Mouse (Mus musculus) erythroblast, embryonic 14.5 days (primary cell): ENCODE results near the gene D730048I06Rik. TPM values are rescaled to one million over a fixed set of nuclear protein-coding genes. Genes with fewer than 3 reads are reported as not detected.
"Not testable (repeated sequence)": the region's sequence is repeated elsewhere in the genome, so short reads cannot be mapped to it uniquely, and the experiment has no call there.

ENCODE experiments used
- H3K27me3 ChIP-seq: 2 replicates; pipeline ENCODE4 v1.6.1; 2012; ENCODE audit warnings: inconsistent platforms; ENCODE audit not compliant: control insufficient read depth
- H3K36me3 ChIP-seq: 2 replicates; pipeline ENCODE4 v1.6.1; 2012; ENCODE audit warnings: mild to moderate bottlenecking, inconsistent platforms; ENCODE audit not compliant: control insufficient read depth
- H3K4me1 ChIP-seq: 2 replicates; pipeline ENCODE4 v1.6.1; 2012; ENCODE audit warnings: inconsistent platforms; ENCODE audit not compliant: control insufficient read depth
- H3K4me3 ChIP-seq: replicated peaks from 2 replicates; pipeline ENCODE3; 2012; ENCODE audit warnings: moderate library complexity, mild to moderate bottlenecking, inconsistent platforms
- H3K9me3 ChIP-seq: 2 replicates; pipeline ENCODE4 v1.6.1; 2012; ENCODE audit warnings: low read length, inconsistent platforms, mixed read lengths; ENCODE audit not compliant: control insufficient read depth
- GATA1 ChIP-seq: IDR thresholded peaks from 2 replicates; pipeline ENCODE4 v1.6.1; 2012; ENCODE audit warnings: low read length, inconsistent platforms, mixed read lengths
- TAL1 ChIP-seq: IDR thresholded peaks from 3 replicates; pipeline ENCODE4 v1.6.1; 2012; ENCODE audit warnings: low read length, inconsistent platforms, mixed read lengths
- polyA plus RNA-seq: library from polyadenylated mRNA; stranded (reverse); fragments of >175 nt; gene quantifications from 2 replicates; pipeline ENCODE4 v1.2.3, GENCODE M21; 2012

D730048I06Rik gene
- not detected in 2 replicates for polyA plus RNA-seq

GRCm38 (mm10) chr9:35790001-35790400 lies at the start of gene D730048I06Rik, which contains the start of gene Gm27235:
Gene D730048I06Rik (minus strand): TSS chr9:35790112.
Gene Gm27235 (minus strand): TSS chr9:35790101.
- H3K9me3 ChIP-seq: no peaks in the 10 kb centered on the region; the same call in 1 of the 2 replicates
- no peak within 1 kb of the TSS for H3K4me3 ChIP-seq
- no peaks in the 10 kb centered on the region for H3K27me3 ChIP-seq
- no peak for TF ChIP-seq TAL1
- TF ChIP-seq GATA1: no peak
- H3K36me3 ChIP-seq: no peaks in the 10 kb centered on the region
- no peaks in the 10 kb centered on the region for H3K4me1 ChIP-seq

- H3K4me1 ChIP-seq, H3K4me3 ChIP-seq, H3K36me3 ChIP-seq, H3K27me3 ChIP-seq: not testable (repeated sequence)
- peaks cover 13% of the 10 kb centered on the region for H3K9me3 ChIP-seq
Observed at GRCm38 (mm10) chr9:35817881-35818280, 28.0 kb upstream of the D730048I06Rik start.

- TF ChIP-seq TAL1: no peak
- no peak for TF ChIP-seq GATA1
- no peak overlapping the region for H3K4me3 ChIP-seq
- H3K4me1 ChIP-seq: no peaks in the 10 kb centered on the region
- H3K9me3 ChIP-seq: peaks cover 2% of the 10 kb centered on the region; the same call in 1 of the 2 replicates
- no peaks in the 10 kb centered on the region for H3K27me3 ChIP-seq
- no peaks in the 10 kb centered on the region for H3K36me3 ChIP-seq
Observed at GRCm38 (mm10) chr9:35798146-35798545, 8.2 kb upstream of the D730048I06Rik start.

GRCm38 (mm10) chr9:35778009-35778408 lies 11.9 kb downstream of the D730048I06Rik start, which contains the start of gene Gm17727:
Gene Gm17727 (minus strand): TSS chr9:35778109.
- Histone ChIP-seq H3K27me3 (no peaks in the 10 kb centered on the region), H3K4me1 (no peaks in the 10 kb centered on the region), H3K9me3 (no peaks in the 10 kb centered on the region), H3K4me3 (no peak within 1 kb of the TSS), H3K36me3 (no peaks in the 10 kb centered on the region)
- TF ChIP-seq TAL1 (no peak), GATA1 (no peak)

GRCm38 (mm10) chr9:35756843-35757242 lies 33.1 kb downstream of the D730048I06Rik start:
- no peaks in the 10 kb centered on the region for H3K36me3 ChIP-seq
- no peaks in the 10 kb centered on the region for H3K9me3 ChIP-seq
- no peak for TF ChIP-seq TAL1
- no peak for TF ChIP-seq GATA1
- H3K27me3 ChIP-seq: no peaks in the 10 kb centered on the region
- no peak overlapping the region for H3K4me3 ChIP-seq
- H3K4me1 ChIP-seq: no peaks in the 10 kb centered on the region

- Histone ChIP-seq H3K27me3 (no peaks in the 10 kb centered on the region), H3K36me3 (no peaks in the 10 kb centered on the region), H3K4me1 (no peaks in the 10 kb centered on the region), H3K4me3 (no peak within 1 kb of the TSS), H3K9me3 (peaks cover 7% of the 10 kb centered on the region)
- no peak for TF ChIP-seq GATA1
- no peak for TF ChIP-seq TAL1
Observed at GRCm38 (mm10) chr9:35740749-35741148, 49.2 kb downstream of the D730048I06Rik start, which contains the start of gene Gm17677. Gene Gm17677 (plus strand): TSS chr9:35741049.

Other genes with a start within 250 kb of the D730048I06Rik start
- gene Ddx25, start 231.6 kb downstream of the D730048I06Rik start, polyA plus RNA-seq: not detected in 2 replicates
- gene Pus3, start 231.5 kb downstream of the D730048I06Rik start, polyA plus RNA-seq: 0.04 and 0.07 TPM in 2 replicates
- 0.09 TPM in 1 of 2 replicates, not detected in the other for gene Pate2, start 219.8 kb downstream of the D730048I06Rik start, polyA plus RNA-seq
- gene Hyls1, start 219.7 kb downstream of the D730048I06Rik start, polyA plus RNA-seq: 0.71 and 0.72 TPM in 2 replicates
- gene Pate4, start 178.2 kb downstream of the D730048I06Rik start, polyA plus RNA-seq: not detected in 2 replicates
- not detected in 2 replicates for gene Pate3, start 141.9 kb downstream of the D730048I06Rik start, polyA plus RNA-seq
- gene Pate1, start 102.7 kb downstream of the D730048I06Rik start, polyA plus RNA-seq: not detected in 2 replicates
- gene Gm17677, start 49.1 kb downstream of the D730048I06Rik start, polyA plus RNA-seq: not detected in 2 replicates
- not detected in 2 replicates for gene Gm17727, start 12.0 kb downstream of the D730048I06Rik start, polyA plus RNA-seq
- not detected in 2 replicates for gene Gm27235, start within 50 bp of the D730048I06Rik start, polyA plus RNA-seq
- not detected in 2 replicates for gene 9230110F15Rik, start 54.0 kb upstream of the D730048I06Rik start, polyA plus RNA-seq
- not detected in 2 replicates for gene 9230113P08Rik, start 118.3 kb upstream of the D730048I06Rik start, polyA plus RNA-seq